Mouse (Mus musculus): ENCODE measurements around the gene Acadsb.

DNA sequence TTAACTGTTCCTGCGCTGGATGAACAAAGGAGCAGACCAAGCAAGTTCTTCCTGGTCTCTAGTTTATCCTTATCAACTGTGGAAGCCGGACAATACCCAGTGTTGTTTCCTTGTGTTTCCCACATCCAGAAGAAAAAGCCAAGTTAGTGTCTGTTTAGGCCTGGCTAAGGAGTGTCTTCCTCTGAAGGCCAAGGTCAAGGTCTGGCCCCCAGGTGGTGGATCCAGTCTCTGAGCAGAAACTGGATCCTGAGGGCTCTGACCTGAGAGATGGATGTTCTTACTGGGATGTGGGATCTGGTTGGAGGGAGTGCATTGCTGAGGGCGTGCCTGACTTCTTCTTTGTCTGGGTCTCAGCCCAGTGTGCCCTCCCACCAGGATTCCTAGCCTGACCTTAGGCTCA is 55.3 kb downstream of the Acadsb start:
- TF ChIP-seq POLR2A (IDR thresholded peaks at IDR 0.05; ENCODE audit: low read depth, low read length) (no peak), CTCF (IDR thresholded peaks at IDR 0.05; ENCODE audit: extremely low read depth, insufficient read length, insufficient replicate concordance, low read depth, low read length) (no peak)

Data from small intestine, adult 2 months (tissue).